Mouse (Mus musculus): Measurements from ENCODE around the gene Mrps27.

DNA sequence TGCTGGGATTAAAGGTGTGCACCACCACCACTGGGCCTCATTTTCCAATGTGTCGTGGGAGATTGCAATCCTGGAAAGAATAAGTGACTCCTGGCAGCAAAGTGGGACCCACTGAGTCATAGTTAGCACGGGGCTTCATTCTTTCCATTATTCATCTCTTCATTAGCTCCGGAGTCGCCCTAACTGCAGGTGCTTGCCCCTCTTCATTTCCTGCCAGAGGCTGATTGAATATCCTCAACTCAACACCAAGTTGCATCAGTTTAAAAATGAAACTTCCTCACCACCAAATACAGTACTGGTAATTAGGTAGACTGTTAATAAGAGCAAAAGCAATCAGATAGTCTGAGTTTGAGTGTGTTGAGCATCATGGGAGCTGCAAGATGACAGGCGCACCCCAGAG lies 30.5 kb upstream of the Mrps27 start:
- TF ChIP-seq FLI1 (IDR thresholded peaks at IDR 0.05; ENCODE audit: low read length) (no peak), GATA1 (IDR thresholded peaks at IDR 0.05; ENCODE audit: borderline replicate concordance, low read length) (no peak)
